Mouse (Mus musculus) liver, adult (tissue): ENCODE results near the gene Copg2.

Experiments used
- GATA4 ChIP-seq: IDR thresholded peaks from 2 replicates; pipeline ENCODE4 v1.6.1; 2014; ENCODE audit warnings: mild to moderate bottlenecking, low read length; ENCODE audit not compliant: insufficient replicate concordance

Copg2 gene

GRCm38 (mm10) chr6:30876661-30877060 is 19.9 kb downstream of the Copg2 start:
- TF ChIP-seq GATA4 = no peak

GRCm38 (mm10) chr6:30866501-30866900 is 30.1 kb downstream of the Copg2 start:
- no peak for TF ChIP-seq GATA4

- no peak for TF ChIP-seq GATA4
Observed at GRCm38 (mm10) chr6:30865031-30865678, 31.4 kb downstream of the Copg2 start.

GRCm38 (mm10) chr6:30855956-30856355 is 40.6 kb downstream of the Copg2 start:
- TF ChIP-seq GATA4 = no peak

- no peak for TF ChIP-seq GATA4
Observed at GRCm38 (mm10) chr6:30855205-30855604, 41.4 kb downstream of the Copg2 start.

- TF ChIP-seq GATA4 = no peak
Observed at GRCm38 (mm10) chr6:30849818-30850217, 46.8 kb downstream of the Copg2 start.

- no peak for TF ChIP-seq GATA4
Observed at GRCm38 (mm10) chr6:30832241-30832640, 64.4 kb downstream of the Copg2 start.

- no peak for TF ChIP-seq GATA4
Observed at GRCm38 (mm10) chr6:30813626-30814025, 83.0 kb downstream of the Copg2 start.

GRCm38 (mm10) chr6:30805053-30805752 is 91.4 kb downstream of the Copg2 start:
- TF ChIP-seq GATA4 = no peak

- no peak for TF ChIP-seq GATA4
Observed at GRCm38 (mm10) chr6:30751209-30751608, 145.4 kb downstream of the Copg2 start.

- no peak for TF ChIP-seq GATA4
Observed at GRCm38 (mm10) chr6:30750482-30750881, 146.1 kb downstream of the Copg2 start.

- no peak for TF ChIP-seq GATA4
Observed at GRCm38 (mm10) chr6:30749892-30750291, 146.7 kb downstream of the Copg2 start.

GRCm38 (mm10) chr6:30749042-30749689 is 147.4 kb downstream of the Copg2 start:
- no peak for TF ChIP-seq GATA4

GRCm38 (mm10) chr6:30748358-30748910 is 148.2 kb downstream of the Copg2 start:
- TF ChIP-seq GATA4 = no peak

- TF ChIP-seq GATA4 = no peak
Observed at GRCm38 (mm10) chr6:30747631-30748357, 148.8 kb downstream of the Copg2 start.
